Mouse (Mus musculus): ENCODE data around the gene P2rx4.

GRCm38 (mm10) chr5:122704571-122704970, 2.8 kb upstream of the P2rx4 start:
- TF ChIP-seq POLR2A (IDR thresholded peaks at IDR 0.05; ENCODE audit: extremely low read depth, insufficient read depth, low read length) (no peak), CTCF (IDR thresholded peaks at IDR 0.05; ENCODE audit: low read depth, low read length) (no peak)

All from liver, adult 2 months (tissue).